Mouse (Mus musculus): Measurements from ENCODE around the gene Plch2.
"Not testable (repeated sequence)": the region's sequence is repeated elsewhere in the genome, so short reads cannot be mapped to it uniquely, and the experiment has no call there.

The Plch2 gene

DNA sequence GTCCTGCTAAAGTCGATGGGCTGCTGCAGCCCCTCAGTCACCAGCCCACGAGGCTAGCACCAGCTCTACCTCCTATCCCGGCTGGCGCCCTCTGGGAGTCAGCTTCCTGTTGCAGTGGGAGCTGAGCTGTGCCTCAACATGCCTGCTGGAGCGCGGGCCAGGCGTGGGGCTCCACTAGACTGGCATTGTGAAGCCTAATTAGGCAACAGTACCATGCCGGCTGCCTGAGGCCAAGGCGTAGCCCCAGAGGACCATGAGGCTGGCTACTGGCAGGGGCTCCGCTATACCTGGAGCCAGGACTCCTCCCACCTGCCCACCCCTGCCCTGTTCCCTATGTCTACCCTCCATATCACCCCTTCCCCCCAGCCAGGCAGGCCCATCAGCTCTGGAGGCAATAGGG, at the start of gene Plch2:
Gene Plch2, minus strand, starts transcription at position 61 of the 400 bp plus-strand sequence.
- no peak for DNase-seq (ENCODE audit: extremely low read depth, low read depth, low spot score)

DNA sequence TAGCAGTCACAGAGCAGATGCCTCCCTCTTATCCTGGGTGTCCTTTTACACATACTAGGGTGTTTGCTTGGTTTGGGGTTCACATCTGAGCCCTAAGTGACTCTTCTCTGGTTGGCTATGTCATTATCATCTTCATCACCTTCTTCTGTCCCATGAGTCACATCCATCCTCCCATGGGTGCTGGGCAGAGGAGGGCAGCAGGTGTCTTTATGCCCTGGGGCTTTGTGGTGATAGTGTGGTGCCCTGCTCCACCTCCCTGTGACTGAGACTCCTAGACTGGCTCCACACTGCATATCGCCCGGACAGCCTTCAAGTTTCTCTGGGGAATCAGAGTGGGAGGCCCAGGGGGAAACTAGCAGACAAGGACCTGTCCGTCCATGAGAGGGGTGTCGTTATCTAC, 42.0 kb upstream of the Plch2 start:
- no peak for DNase-seq (ENCODE audit: extremely low read depth, low read depth, low spot score)

DNA sequence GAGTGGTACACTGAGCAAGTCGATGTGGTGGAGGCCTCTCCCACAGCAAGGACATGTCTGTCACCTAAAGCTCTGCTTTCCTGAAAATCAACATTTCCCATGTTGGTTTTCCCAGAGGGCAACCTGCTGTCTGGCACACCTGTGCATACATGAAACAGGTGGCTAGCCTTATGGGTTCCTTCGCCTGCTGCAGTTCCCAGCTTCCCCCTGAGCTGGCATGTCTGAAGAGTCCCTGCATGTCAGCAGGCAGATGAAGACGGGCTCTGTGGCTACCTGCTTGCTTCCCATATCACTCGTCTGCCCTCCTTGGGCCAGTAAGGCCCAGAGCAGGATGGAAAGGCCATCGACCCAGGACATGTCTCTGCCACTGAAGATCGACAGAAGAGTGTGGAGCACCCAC, 40.9 kb upstream of the Plch2 start:
- DNase-seq (ENCODE audit: extremely low read depth, low read depth, low spot score): no peak

DNA sequence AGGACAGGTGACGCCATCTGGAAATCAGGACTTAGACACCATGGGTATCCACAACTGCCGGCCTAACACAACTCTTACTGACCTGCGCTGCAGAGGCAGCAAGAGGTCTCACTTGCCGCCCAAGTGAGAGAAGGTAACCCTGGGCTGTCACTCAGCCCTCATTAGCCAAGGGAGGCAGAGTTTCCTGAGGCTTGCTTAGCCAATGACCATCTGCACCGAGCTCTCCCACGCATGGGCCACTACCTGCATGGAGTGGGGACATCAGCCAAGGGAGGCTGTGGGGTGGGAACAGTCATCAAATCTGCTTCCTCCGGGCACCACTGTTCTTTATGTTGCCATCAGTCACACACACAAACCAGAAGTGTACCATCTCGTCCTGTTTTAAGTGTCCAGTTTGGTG, 39.4 kb upstream of the Plch2 start:
- DNase-seq (ENCODE audit: extremely low read depth, low read depth, low spot score): no peak

DNA sequence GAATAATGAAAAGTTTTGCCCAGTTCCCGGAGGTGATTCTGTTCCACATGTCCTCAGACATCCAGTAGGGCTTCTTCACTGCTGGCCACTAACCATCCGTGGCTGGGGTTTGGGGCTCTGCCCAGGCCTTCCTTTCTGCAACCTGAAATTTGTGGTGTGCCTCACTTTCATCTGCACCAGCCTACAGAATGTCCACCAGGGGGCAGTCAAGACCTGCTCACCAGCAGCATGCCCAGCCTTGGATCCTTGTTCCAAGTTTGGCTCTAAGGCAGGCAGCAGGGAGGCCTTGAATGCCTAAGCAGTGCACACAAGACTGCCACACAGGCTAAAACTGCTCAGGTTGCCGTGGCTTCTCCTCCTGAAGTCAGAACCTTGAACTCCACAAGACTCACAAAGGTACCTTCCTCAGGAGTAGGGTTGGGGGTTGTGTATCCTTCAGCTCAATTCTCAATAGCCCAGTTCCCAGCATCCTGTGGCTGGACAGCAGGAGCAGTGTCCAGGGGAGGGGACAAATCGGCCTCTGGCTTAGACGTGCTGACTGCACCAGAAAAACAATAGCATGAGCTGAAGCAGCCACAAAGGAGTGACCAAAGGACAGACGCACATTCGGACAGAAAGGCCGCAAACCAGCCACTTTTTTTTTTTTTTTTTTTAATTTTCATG, 38.8 kb upstream of the Plch2 start:
- no peak for DNase-seq (ENCODE audit: extremely low read depth, low read depth, low spot score)

DNA sequence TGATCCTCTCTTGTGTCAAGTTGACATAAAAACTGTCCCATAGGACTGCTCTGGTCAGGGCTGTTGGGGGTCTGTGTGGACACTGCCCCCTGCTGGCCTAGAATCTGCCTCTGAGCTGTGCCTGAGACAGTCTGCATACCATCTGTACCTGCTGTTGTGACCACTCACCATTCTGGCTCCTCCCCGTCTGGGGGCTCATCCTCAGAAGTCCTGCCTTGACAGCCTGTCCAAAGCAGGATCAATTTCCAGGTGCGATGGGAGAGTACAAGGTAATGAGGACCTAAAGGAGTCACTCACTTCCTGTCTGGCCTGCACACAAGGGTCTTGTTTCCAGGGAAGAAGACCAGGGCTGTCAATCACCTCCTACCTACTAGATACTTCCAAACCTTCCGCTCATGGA, 38.0 kb upstream of the Plch2 start:
- DNase-seq (ENCODE audit: extremely low read depth, low read depth, low spot score): no peak

DNA sequence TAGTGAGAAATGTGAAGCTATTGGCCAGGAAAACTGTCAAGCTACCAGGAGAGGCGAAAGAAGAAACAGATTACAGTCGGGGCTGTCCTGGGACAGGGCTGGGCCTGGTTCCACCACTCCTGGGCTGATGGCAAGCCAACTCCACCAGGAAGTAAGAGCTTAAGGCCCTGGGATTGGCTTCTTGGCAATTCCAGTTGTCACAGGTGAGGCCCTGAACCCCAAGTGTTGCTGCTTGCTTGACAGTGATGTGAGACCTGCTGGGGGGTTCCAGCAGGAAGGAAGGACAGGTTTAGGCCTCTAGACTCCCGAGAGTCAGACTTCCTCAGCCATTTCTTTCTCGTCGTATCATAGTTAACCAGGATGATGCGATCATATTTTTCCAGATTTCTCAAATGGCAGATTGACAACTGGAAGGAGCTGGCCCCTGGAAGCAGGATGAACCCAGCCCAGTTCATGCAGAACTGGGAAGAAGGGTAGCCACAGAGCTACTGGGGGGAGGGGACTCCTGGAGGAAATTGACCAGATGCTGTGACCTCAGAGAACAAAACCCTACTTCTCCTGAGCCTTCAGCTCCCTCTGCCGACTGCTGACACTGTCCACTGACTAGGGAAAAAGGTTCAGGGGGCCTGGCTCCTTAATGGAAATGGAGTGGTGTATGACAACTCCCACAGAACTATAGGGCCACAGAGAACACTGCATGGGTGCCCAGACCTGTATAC, 37.0 kb upstream of the Plch2 start:
- no peak for DNase-seq (ENCODE audit: extremely low read depth, low read depth, low spot score)

DNA sequence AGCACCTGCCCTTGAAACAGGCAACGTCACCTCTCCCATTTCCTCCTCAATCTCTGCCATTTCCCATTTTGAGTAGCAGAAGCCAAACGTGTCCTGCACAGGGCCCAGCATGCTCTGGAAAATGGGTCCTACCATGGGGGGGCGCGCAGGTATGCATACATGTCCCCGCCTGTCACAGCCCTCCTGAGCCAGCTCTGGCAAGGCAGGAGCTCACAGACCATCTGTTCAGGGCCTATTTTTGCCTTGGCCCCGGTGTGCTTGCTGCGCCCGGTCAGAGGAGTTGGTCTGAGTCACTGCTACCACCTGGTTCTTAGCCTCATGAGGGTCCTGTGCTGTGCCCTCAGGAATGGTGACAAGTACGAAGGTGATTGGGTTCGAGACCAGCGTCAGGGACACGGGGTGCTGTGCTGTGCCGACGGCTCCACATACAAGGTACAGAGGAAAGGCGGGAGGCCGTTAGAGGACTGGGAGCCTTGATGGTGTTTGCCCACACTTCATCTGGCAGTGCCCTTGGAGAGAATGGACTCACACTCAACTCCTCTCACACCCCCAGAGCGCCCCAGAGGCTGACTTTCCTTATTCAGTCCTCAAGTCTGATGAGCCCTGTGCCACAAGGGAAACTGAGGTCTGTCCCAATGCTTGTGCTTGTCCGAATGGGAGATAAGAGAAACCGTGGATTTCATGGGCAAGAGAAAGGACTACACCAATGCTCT, 36.3 kb upstream of the Plch2 start:
- DNase-seq (ENCODE audit: extremely low read depth, low read depth, low spot score): no peak

DNA sequence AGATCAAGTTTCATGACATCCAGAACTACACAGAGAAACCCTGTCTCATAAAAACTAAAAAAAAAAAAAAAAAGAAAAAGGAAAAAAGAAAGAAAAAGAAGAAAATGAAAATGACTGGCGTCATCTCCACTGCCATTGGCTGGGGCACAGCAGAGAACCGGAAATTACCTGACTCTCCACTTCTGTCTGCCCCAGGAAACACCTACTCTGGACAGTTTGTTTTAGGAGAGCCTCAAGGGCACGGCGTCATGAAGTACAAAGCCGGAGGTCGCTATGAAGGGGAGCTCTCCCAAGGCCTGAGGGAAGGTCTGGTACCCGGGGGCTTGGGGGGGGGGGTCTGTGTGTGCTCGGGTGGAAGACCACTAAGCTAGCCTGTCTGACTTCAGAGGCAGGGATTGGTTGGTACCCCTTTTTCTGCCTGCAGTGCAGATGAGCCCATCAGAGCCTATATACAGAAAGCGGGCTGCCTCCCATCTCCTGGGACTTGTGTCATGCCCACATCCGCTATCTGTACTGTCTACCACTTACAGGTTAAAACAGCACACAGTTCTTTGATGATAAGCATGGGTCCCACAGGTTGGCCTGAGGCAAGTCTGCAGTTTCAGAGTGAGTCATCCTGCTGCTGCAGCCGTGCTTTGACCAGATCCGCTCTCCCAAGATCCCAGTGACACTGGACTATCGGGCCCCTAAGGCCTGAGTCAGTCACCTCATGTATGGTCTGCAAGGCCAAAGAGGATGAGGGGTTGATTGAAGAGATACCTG, 34.3 kb upstream of the Plch2 start:
- no peak for DNase-seq (ENCODE audit: extremely low read depth, low read depth, low spot score)

DNA sequence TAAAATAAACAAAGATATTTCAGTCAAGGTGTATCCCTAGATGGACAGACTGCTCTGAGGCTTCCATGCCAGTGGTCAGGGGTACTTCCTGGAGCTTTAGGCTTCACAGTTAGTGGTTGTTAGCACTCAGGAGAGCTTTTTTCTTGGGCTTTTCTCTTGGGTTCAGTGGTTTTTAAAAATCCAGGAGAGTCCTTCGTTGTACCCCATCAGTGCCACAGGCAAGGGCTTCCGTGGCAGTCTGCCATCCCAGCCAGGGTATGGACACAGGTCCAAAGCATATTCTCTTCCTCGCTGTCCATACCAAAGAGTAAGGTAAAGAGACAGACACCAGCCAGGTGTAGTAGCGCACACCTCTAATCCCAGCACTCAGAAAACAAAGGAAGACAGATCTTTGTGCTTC, 33.6 kb upstream of the Plch2 start:
- no peak for DNase-seq (ENCODE audit: extremely low read depth, low read depth, low spot score)

DNA sequence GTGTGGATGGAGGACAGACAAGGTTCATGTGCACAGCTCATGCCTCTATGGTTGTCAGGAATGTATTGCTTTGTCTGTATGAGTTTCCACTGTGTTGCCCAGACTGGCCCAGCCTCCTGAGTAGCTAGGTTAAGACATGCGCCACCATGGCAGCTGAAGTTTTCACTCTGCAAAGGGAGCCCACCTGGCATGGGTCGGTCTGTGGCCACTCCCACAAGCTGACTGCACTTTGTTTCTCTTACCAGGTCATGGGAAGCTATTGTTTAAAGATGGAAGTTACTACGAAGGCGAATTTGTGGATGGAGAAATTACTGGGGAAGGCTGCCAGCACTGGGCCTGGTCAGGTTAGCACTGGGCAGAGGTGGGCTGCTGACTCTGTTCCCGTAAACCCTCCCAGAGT, 32.7 kb upstream of the Plch2 start:
- DNase-seq (ENCODE audit: extremely low read depth, low read depth, low spot score): no peak

DNA sequence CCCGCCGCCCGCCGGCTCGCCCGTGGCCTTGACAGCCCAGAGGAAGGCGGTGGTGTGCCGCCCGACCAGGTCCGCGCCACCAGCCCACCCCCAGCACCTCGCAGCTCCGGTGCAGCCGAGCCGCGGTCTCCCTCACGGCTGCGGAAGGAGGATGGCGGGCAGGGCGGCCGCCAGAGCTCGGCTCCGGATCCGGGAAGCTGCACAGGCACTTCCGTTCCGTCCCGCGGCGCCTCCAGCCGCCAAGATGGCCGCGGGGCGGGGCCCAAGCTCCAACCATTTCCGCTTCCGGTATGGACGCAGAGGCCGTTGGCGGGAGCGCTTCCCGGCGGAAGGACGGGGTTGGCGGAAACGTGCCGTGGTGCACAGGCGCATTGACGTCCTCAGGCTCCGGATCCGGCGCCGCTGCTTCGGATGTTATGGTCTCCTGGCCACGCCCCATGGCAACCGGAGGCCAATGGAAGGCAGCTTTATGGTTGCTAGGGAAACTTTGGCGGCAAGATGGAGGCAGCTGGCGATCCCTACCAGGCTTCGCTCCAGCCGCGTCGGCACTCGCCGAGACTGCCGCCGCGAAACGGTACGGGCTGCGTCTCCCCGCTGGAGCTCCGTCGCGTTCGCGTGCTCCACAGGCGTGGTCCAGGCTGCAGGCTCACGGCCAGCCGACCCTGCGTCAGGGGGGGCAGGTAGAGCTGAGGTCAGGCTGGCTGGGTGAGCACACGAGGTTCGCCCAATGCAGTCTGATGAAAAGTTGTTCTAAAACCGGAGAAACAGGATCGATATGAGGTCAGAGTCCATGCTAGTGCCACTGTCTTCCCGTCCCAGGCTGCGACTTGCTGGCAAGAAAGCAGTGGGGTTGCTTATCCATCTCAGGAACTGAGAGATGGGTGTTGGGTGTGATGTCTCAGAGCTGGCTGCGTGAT, 29.8 kb upstream of the Plch2 start, which contains the start of the genes Rer1 and Morn1:
Gene Rer1, minus strand, starts transcription at position 275 of the 917 bp plus-strand sequence.
Gene Morn1, plus strand, starts transcription at position 470 of the 917 bp plus-strand sequence.
- peak; percentile 76 for DNase-seq (ENCODE audit: extremely low read depth, low read depth, low spot score)

DNA sequence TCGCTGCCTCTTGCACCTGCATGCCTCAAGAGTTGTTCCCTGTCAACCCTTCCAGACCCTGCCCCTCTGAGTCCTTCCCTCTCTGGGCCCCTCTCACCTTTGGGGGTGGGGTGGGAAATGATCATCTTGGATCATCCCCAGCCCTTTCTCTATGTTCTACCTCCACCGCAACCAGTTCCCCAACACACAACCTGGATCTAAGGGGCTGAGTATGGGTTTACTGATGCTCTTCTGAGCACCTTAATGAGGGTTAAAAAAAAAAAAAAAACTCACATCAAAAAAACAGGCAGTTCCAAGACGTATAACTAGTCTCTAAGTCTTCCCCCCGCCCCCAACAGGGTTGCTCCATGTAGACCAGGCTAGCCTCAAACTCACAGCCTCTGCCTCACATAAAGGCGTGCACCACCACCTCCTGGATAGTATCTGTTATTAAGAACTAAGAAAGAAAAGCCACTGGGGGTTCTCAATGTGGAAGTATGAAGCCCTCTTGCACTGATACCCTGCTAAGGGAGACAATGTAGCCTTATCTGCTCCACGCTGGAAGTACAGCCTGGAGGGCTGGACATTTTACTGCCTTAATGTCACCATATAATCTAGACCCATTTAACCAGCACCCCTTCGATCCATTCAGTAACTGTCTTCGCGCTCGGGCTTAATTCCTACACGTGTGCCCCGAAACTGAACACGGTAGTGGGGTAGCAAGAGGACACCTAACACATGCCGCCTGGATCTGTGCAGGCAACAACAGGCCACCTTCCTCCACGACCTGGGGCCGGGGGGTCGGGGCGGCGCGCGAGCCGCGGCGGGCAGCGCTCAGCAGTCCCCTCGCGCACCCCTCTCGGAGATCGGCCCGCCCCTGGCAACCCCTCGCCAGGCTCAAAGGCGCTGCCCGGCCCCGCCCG, 28.9 kb upstream of the Plch2 start:
- no peak for DNase-seq (ENCODE audit: extremely low read depth, low read depth, low spot score)

DNA sequence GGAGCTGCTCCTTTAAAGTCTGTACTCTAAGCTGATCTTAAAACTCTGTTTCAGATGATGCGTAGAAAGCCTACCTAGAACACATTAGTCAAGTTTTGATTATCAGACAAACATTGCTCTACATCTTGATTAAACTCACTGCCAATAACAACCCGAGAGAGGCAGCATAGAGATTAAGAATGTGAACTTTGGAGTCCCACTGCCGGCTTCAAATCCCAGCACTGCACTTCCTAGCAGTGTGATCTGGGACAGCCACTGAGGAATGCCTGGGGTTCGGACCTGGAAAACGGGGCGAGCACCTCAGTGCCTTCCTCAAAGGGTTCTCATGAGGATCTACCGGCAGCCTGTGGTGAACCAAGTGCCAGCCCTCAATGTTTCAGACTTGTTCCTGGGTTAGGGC, 27.8 kb upstream of the Plch2 start:
- no peak for DNase-seq (ENCODE audit: extremely low read depth, low read depth, low spot score)

DNA sequence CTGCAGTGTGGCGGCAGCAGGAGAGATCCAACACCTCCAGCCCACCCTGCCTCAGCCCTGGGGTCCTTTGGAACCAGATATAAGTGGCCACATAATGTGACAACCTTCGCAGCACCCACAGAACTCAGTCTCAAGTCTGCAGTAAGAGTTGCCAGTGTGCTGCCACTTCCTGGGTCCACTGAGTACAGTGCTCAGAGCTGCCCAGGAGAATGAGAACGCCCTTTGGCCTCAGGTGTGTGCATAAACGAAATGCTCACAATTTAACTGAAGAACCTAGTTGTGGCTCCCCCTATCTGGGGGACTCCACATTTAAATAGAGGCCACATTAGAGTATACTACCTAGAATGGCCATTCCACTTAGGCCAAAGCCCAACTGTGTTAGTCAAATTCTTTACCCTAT, 27.0 kb upstream of the Plch2 start:
- DNase-seq (ENCODE audit: extremely low read depth, low read depth, low spot score): no peak

DNA sequence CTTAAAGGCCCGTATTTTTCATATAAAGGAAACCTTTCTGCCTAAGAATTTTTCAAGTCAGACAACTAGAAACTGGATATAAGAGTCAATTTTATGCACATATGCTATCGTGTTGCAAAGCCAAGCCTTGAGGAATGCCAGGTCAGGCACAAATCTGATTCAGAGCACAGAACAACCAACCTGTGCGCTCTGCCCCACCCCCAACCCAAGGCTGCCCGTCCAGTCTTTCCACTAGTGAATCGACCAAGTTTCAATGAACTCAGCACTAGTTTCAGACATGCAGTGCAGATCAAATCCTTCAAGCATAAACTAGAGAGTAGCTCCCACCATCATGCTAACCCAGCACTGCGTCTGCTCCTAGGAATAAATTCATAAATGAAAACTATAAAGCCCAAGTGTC, 23.1 kb upstream of the Plch2 start:
- no peak for DNase-seq (ENCODE audit: extremely low read depth, low read depth, low spot score)

DNA sequence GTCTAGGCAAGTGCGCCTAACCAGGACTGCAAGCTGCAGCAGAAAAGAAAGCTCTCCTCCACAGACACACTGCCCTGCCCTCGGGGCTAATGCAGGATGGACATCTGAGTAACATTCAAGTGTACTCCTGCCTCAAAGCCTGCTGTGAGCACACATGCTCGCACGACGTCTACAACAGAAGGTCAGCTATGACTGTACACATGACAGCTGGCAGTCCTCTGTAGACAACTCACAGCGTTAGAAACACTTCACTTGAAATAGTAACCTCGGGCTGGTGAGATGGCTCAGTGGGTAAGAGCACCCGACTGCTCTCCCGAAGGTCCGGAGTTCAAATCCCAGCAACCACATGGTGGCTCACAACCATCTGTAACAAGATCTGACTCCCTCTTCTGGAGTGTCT, 22.2 kb upstream of the Plch2 start:
- not testable (repeated sequence) for DNase-seq (ENCODE audit: extremely low read depth, low read depth, low spot score)

DNA sequence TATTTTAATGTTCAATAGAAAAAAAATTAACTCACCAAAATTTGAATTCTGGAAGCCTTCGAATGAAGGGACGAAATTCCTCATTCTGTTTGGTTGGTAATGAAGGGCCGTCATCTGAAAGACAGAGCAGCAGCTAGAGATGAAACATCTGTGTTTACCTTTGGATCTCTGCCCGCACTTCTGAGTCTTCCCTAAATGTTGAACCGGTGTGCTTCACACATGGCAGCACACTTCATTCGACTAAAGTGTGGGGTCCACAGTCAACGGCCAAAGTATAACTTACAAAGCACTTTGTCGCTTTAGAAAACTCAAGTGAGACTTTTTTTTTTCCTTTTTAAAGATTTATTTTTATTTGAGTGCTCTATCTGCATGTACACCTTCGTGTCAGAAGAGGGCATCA, 20.1 kb upstream of the Plch2 start:
- no peak for DNase-seq (ENCODE audit: extremely low read depth, low read depth, low spot score)

DNA sequence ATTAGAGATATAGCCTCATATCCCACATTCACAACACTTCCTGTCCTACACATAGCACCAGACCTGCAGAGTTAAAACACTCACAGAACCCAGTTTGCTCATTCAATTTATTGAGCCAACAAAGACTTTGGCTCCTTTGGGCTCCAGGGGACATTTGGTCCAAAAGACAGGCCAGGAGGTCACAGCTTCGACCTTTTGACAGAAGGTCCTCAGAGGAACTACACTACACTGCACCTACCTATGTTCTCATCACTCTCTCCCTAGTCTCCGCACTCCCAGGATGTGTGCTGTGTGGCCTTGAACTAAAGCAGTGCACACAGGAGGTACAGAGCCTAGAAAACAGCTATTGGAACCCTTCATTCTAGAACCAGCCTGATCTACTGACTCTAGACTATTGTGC, 19.2 kb upstream of the Plch2 start:
- DNase-seq (ENCODE audit: extremely low read depth, low read depth, low spot score): no peak
